Mouse (Mus musculus): ENCODE results near the gene Elmo1. TPM values are rescaled to one million over a fixed set of nuclear protein-coding genes. Genes with fewer than 3 reads are reported as not detected.

The Elmo1 gene
- polyA plus RNA-seq, 1 experiment from 2014 or later: 12.2 TPM

- Histone ChIP-seq H3K27me3 (ENCODE audit: control insufficient read depth, insufficient read depth, low read length) (no peaks in the 10 kb centered on the region), H3K4me1 (ENCODE audit: control insufficient read depth, insufficient read depth, low read length) (no peaks in the 10 kb centered on the region), H3K27ac (ENCODE audit: low read length) (no peak overlapping the region), H3K9ac (replicated peaks; ENCODE audit: low read depth, low read length) (no peak overlapping the region), H3K4me2 (replicated peaks; ENCODE audit: low read depth, low read length) (no peak overlapping the region), H3K4me3 (ENCODE audit: low read depth, low read length) (no peak overlapping the region), H3K36me3 (ENCODE audit: control insufficient read depth, insufficient read depth, low read length) (no peaks in the 10 kb centered on the region), H3K9me3 (ENCODE audit: control insufficient read depth, low read depth, low read length) (no peaks in the 10 kb centered on the region)
- WGBS: 78% methylated on average over 4 of the region's 4 CpGs
- no peak for ATAC-seq (ENCODE audit: insufficient number of reproducible peaks, insufficient read depth, low FRiP score, low read depth)
Measured at GRCm38 (mm10) chr13:20386462-20387141, 296.2 kb downstream of the Elmo1 start.

DNA sequence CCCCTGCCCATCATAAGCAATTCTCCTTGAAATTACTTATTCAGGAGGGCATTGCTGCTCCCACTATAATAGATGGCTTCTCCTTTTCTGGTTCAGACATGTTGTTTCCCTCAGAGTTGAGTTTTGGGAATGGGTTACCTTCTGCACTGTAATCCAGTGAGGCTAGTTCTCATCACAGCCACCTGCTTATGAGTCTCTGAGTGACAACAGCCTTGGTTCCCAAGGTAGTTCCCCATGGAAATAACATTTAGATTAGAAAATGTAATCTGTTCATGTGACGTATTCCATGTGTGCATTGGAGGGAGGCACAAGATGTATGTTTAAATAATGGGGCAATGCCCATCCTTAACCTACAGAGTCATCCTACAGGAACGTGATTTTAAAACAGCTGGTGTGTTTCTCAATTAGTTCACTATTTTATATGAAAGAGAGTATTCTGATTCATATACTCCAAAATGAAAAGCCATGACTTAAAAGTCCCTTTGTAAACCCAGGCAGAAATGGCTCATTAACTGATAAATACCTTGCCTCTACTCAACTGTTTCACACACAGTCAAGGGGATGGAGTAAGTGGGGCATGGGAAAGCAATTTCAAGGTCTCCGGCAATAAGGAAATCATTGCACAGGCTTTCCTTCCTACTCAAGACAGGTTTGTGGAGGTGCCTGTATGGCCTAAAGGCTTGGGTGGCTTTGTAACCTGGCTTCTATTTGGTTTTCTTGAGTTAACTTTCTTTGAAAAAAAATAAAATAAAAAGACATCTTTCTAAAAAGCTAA is 302.6 kb downstream of the Elmo1 start:
- H3K4me2 ChIP-seq (replicated peaks; ENCODE audit: low read depth, low read length): no peak overlapping the region
- no peaks in the 10 kb centered on the region for H3K27me3 ChIP-seq (ENCODE audit: control insufficient read depth, insufficient read depth, low read length)
- 65% methylated on average over 3 of the region's 3 CpGs for WGBS
- no peaks in the 10 kb centered on the region for H3K4me1 ChIP-seq (ENCODE audit: control insufficient read depth, insufficient read depth, low read length)
- H3K36me3 ChIP-seq (ENCODE audit: control insufficient read depth, insufficient read depth, low read length): no peaks in the 10 kb centered on the region
- ATAC-seq (ENCODE audit: insufficient number of reproducible peaks, insufficient read depth, low FRiP score, low read depth): no peak
- H3K4me3 ChIP-seq (ENCODE audit: low read depth, low read length): no peak overlapping the region
- no peaks in the 10 kb centered on the region for H3K9me3 ChIP-seq (ENCODE audit: control insufficient read depth, low read depth, low read length)
- no peak overlapping the region for H3K9ac ChIP-seq (replicated peaks; ENCODE audit: low read depth, low read length)
- no peak overlapping the region for H3K27ac ChIP-seq (ENCODE audit: low read length)

- 67% methylated on average over 3 of the region's 3 CpGs for WGBS
- H3K4me1 ChIP-seq (ENCODE audit: control insufficient read depth, insufficient read depth, low read length): no peaks in the 10 kb centered on the region
- H3K27ac ChIP-seq (ENCODE audit: low read length): no peak overlapping the region
- no peak overlapping the region for H3K4me3 ChIP-seq (ENCODE audit: low read depth, low read length)
- no peaks in the 10 kb centered on the region for H3K9me3 ChIP-seq (ENCODE audit: control insufficient read depth, low read depth, low read length)
- no peaks in the 10 kb centered on the region for H3K36me3 ChIP-seq (ENCODE audit: control insufficient read depth, insufficient read depth, low read length)
- H3K9ac ChIP-seq (replicated peaks; ENCODE audit: low read depth, low read length): no peak overlapping the region
- ATAC-seq (ENCODE audit: insufficient number of reproducible peaks, insufficient read depth, low FRiP score, low read depth): no peak
- H3K27me3 ChIP-seq (ENCODE audit: control insufficient read depth, insufficient read depth, low read length): no peaks in the 10 kb centered on the region
- no peak overlapping the region for H3K4me2 ChIP-seq (replicated peaks; ENCODE audit: low read depth, low read length)
Measured at GRCm38 (mm10) chr13:20397744-20398143, 307.3 kb downstream of the Elmo1 start.

- no peaks in the 10 kb centered on the region for H3K27me3 ChIP-seq (ENCODE audit: control insufficient read depth, insufficient read depth, low read length)
- H3K4me3 ChIP-seq (ENCODE audit: low read depth, low read length): no peak overlapping the region
- H3K4me2 ChIP-seq (replicated peaks; ENCODE audit: low read depth, low read length): no peak overlapping the region
- H3K36me3 ChIP-seq (ENCODE audit: control insufficient read depth, insufficient read depth, low read length): no peaks in the 10 kb centered on the region
- ATAC-seq (ENCODE audit: insufficient number of reproducible peaks, insufficient read depth, low FRiP score, low read depth): no peak
- 68% methylated on average over 4 of the region's 4 CpGs for WGBS
- H3K9me3 ChIP-seq (ENCODE audit: control insufficient read depth, low read depth, low read length): no peaks in the 10 kb centered on the region
- no peaks in the 10 kb centered on the region for H3K4me1 ChIP-seq (ENCODE audit: control insufficient read depth, insufficient read depth, low read length)
- H3K27ac ChIP-seq (ENCODE audit: low read length): no peak overlapping the region
- H3K9ac ChIP-seq (replicated peaks; ENCODE audit: low read depth, low read length): no peak overlapping the region
Measured at GRCm38 (mm10) chr13:20398311-20398710, 307.9 kb downstream of the Elmo1 start.

- no peak overlapping the region for H3K27ac ChIP-seq (ENCODE audit: low read length)
- ATAC-seq (ENCODE audit: insufficient number of reproducible peaks, insufficient read depth, low FRiP score, low read depth): no peak
- WGBS: 87% methylated on average over 3 of the region's 3 CpGs
- H3K4me1 ChIP-seq (ENCODE audit: control insufficient read depth, insufficient read depth, low read length): no peaks in the 10 kb centered on the region
- H3K4me2 ChIP-seq (replicated peaks; ENCODE audit: low read depth, low read length): no peak overlapping the region
- no peak overlapping the region for H3K4me3 ChIP-seq (ENCODE audit: low read depth, low read length)
- no peak overlapping the region for H3K9ac ChIP-seq (replicated peaks; ENCODE audit: low read depth, low read length)
- no peaks in the 10 kb centered on the region for H3K36me3 ChIP-seq (ENCODE audit: control insufficient read depth, insufficient read depth, low read length)
- H3K27me3 ChIP-seq (ENCODE audit: control insufficient read depth, insufficient read depth, low read length): no peaks in the 10 kb centered on the region
- no peaks in the 10 kb centered on the region for H3K9me3 ChIP-seq (ENCODE audit: control insufficient read depth, low read depth, low read length)
Measured at GRCm38 (mm10) chr13:20404530-20404929, 314.1 kb downstream of the Elmo1 start.

GRCm38 (mm10) chr13:20406470-20407213 is 316.2 kb downstream of the Elmo1 start:
- Histone ChIP-seq H3K27ac (ENCODE audit: low read length) (no peak overlapping the region), H3K4me3 (ENCODE audit: low read depth, low read length) (no peak overlapping the region), H3K9me3 (ENCODE audit: control insufficient read depth, low read depth, low read length) (no peaks in the 10 kb centered on the region), H3K4me1 (ENCODE audit: control insufficient read depth, insufficient read depth, low read length) (no peaks in the 10 kb centered on the region), H3K27me3 (ENCODE audit: control insufficient read depth, insufficient read depth, low read length) (no peaks in the 10 kb centered on the region), H3K4me2 (replicated peaks; ENCODE audit: low read depth, low read length) (no peak overlapping the region), H3K36me3 (ENCODE audit: control insufficient read depth, insufficient read depth, low read length) (no peaks in the 10 kb centered on the region), H3K9ac (replicated peaks; ENCODE audit: low read depth, low read length) (no peak overlapping the region)
- 91% methylated on average over 11 of the region's 11 CpGs for WGBS
- no peak for ATAC-seq (ENCODE audit: insufficient number of reproducible peaks, insufficient read depth, low FRiP score, low read depth)

- no peak overlapping the region for H3K27ac ChIP-seq (ENCODE audit: low read length)
- ATAC-seq (ENCODE audit: insufficient number of reproducible peaks, insufficient read depth, low FRiP score, low read depth): no peak
- no peaks in the 10 kb centered on the region for H3K4me1 ChIP-seq (ENCODE audit: control insufficient read depth, insufficient read depth, low read length)
- H3K9me3 ChIP-seq (ENCODE audit: control insufficient read depth, low read depth, low read length): no peaks in the 10 kb centered on the region
- WGBS: 82% methylated on average over 9 of the region's 9 CpGs
- no peaks in the 10 kb centered on the region for H3K27me3 ChIP-seq (ENCODE audit: control insufficient read depth, insufficient read depth, low read length)
- no peak overlapping the region for H3K4me2 ChIP-seq (replicated peaks; ENCODE audit: low read depth, low read length)
- H3K36me3 ChIP-seq (ENCODE audit: control insufficient read depth, insufficient read depth, low read length): no peaks in the 10 kb centered on the region
- no peak overlapping the region for H3K9ac ChIP-seq (replicated peaks; ENCODE audit: low read depth, low read length)
- H3K4me3 ChIP-seq (ENCODE audit: low read depth, low read length): no peak overlapping the region
Measured at GRCm38 (mm10) chr13:20410306-20411101, 320.1 kb downstream of the Elmo1 start.

Data from stomach, embryonic 14.5 days (tissue).